Mouse (Mus musculus): ENCODE results near the gene Asb16. TPM values are rescaled to one million over a fixed set of nuclear protein-coding genes. Genes with fewer than 3 reads are reported as not detected.

Gene Asb16
- 0.09 TPM in 1 of 2 replicates, not detected in the other for polyA plus RNA-seq (2014; fragmentation: Nextera tagmentation; extraction: Ambion mirVana)

GRCm38 (mm10) chr11:102268520-102269244, at the start of gene Asb16:
TSS of gene Asb16 (plus strand) at chr11:102268743.
- Histone ChIP-seq H3K27ac (ENCODE audit: low read depth, low read length) (no peak within 1 kb of the TSS), H3K9me3 (ENCODE audit: control insufficient read depth, low read length) (no peaks in the 10 kb centered on the region), H3K4me1 (ENCODE audit: control insufficient read depth, insufficient read depth, low read length) (no peaks in the 10 kb centered on the region), H3K9ac (ENCODE audit: low read depth, low read length) (no peak within 1 kb of the TSS), H3K4me3 (ENCODE audit: low read length) (no peak within 1 kb of the TSS), H3K27me3 (ENCODE audit: control insufficient read depth, insufficient read depth, low read length) (no peaks in the 10 kb centered on the region), H3K4me2 (replicated peaks; ENCODE audit: low read depth, low read length) (no peak within 1 kb of the TSS), H3K36me3 (ENCODE audit: control insufficient read depth, insufficient read depth, low read length) (peaks cover 4% of the 10 kb centered on the region; the same call in 1 of the 2 replicates)
- ATAC-seq (ENCODE audit: low FRiP score, low TSS enrichment), result no peak; the same call in 1 of the 2 replicates
- WGBS, result 87% methylated on average over 12 of the region's 12 CpGs

GRCm38 (mm10) chr11:102218783-102219182, 49.8 kb upstream of the Asb16 start:
- Histone ChIP-seq H3K27me3 (ENCODE audit: control insufficient read depth, insufficient read depth, low read length) (no peaks in the 10 kb centered on the region), H3K9me3 (ENCODE audit: control insufficient read depth, low read length) (no peaks in the 10 kb centered on the region), H3K4me3 (ENCODE audit: low read length) (peak overlapping the region; percentile 32), H3K27ac (ENCODE audit: low read depth, low read length) (peak overlapping the region; percentile 68), H3K9ac (ENCODE audit: low read depth, low read length) (peak overlapping the region; percentile 49; the same call in 1 of the 2 replicates), H3K4me1 (ENCODE audit: control insufficient read depth, insufficient read depth, low read length) (peaks cover 73% of the 10 kb centered on the region), H3K36me3 (ENCODE audit: control insufficient read depth, insufficient read depth, low read length) (no peaks in the 10 kb centered on the region; the same call in 1 of the 2 replicates), H3K4me2 (replicated peaks; ENCODE audit: low read depth, low read length) (peak overlapping the region; percentile 56)
- ATAC-seq (ENCODE audit: low FRiP score, low TSS enrichment), result peak; percentile 82
- WGBS, result 1% methylated on average over 10 of the region's 10 CpGs

GRCm38 (mm10) chr11:102219247-102219993, 49.1 kb upstream of the Asb16 start:
- peak overlapping the region; percentile 56 for H3K4me2 ChIP-seq (replicated peaks; ENCODE audit: low read depth, low read length)
- no peak for ATAC-seq (ENCODE audit: low FRiP score, low TSS enrichment)
- H3K4me1 ChIP-seq (ENCODE audit: control insufficient read depth, insufficient read depth, low read length), result peaks cover 67% of the 10 kb centered on the region
- H3K9me3 ChIP-seq (ENCODE audit: control insufficient read depth, low read length), result no peaks in the 10 kb centered on the region
- no peaks in the 10 kb centered on the region; the same call in 1 of the 2 replicates for H3K36me3 ChIP-seq (ENCODE audit: control insufficient read depth, insufficient read depth, low read length)
- H3K9ac ChIP-seq (ENCODE audit: low read depth, low read length), result peak overlapping the region; percentile 32; the same call in 1 of the 2 replicates
- peak overlapping the region; percentile 68 for H3K27ac ChIP-seq (ENCODE audit: low read depth, low read length)
- H3K4me3 ChIP-seq (ENCODE audit: low read length), result no peak overlapping the region
- H3K27me3 ChIP-seq (ENCODE audit: control insufficient read depth, insufficient read depth, low read length), result no peaks in the 10 kb centered on the region
- WGBS, result 62% methylated on average over 14 of the region's 14 CpGs

- no peak for ATAC-seq (ENCODE audit: low FRiP score, low TSS enrichment)
- peaks cover 68% of the 10 kb centered on the region for H3K4me1 ChIP-seq (ENCODE audit: control insufficient read depth, insufficient read depth, low read length)
- H3K4me3 ChIP-seq (ENCODE audit: low read length), result no peak overlapping the region
- no peaks in the 10 kb centered on the region; the same call in 1 of the 2 replicates for H3K36me3 ChIP-seq (ENCODE audit: control insufficient read depth, insufficient read depth, low read length)
- H3K27ac ChIP-seq (ENCODE audit: low read depth, low read length), result no peak overlapping the region
- no peak overlapping the region for H3K4me2 ChIP-seq (replicated peaks; ENCODE audit: low read depth, low read length)
- no peak overlapping the region for H3K9ac ChIP-seq (ENCODE audit: low read depth, low read length)
- WGBS, result 72% methylated on average over 4 of the region's 4 CpGs
- no peaks in the 10 kb centered on the region for H3K9me3 ChIP-seq (ENCODE audit: control insufficient read depth, low read length)
- no peaks in the 10 kb centered on the region for H3K27me3 ChIP-seq (ENCODE audit: control insufficient read depth, insufficient read depth, low read length)
Measured at GRCm38 (mm10) chr11:102219994-102220346, 48.6 kb upstream of the Asb16 start.

- H3K27me3 ChIP-seq (ENCODE audit: control insufficient read depth, insufficient read depth, low read length), result no peaks in the 10 kb centered on the region
- no peak overlapping the region for H3K4me2 ChIP-seq (replicated peaks; ENCODE audit: low read depth, low read length)
- 69% methylated on average over 6 of the region's 6 CpGs for WGBS
- H3K9me3 ChIP-seq (ENCODE audit: control insufficient read depth, low read length), result no peaks in the 10 kb centered on the region
- no peak overlapping the region for H3K4me3 ChIP-seq (ENCODE audit: low read length)
- ATAC-seq (ENCODE audit: low FRiP score, low TSS enrichment), result no peak
- H3K27ac ChIP-seq (ENCODE audit: low read depth, low read length), result no peak overlapping the region
- no peak overlapping the region for H3K9ac ChIP-seq (ENCODE audit: low read depth, low read length)
- peaks cover 64% of the 10 kb centered on the region for H3K4me1 ChIP-seq (ENCODE audit: control insufficient read depth, insufficient read depth, low read length)
- no peaks in the 10 kb centered on the region; the same call in 1 of the 2 replicates for H3K36me3 ChIP-seq (ENCODE audit: control insufficient read depth, insufficient read depth, low read length)
Measured at GRCm38 (mm10) chr11:102220451-102220850, 48.1 kb upstream of the Asb16 start.

GRCm38 (mm10) chr11:102221243-102221953, 47.1 kb upstream of the Asb16 start:
- H3K27me3 ChIP-seq (ENCODE audit: control insufficient read depth, insufficient read depth, low read length), result no peaks in the 10 kb centered on the region
- H3K27ac ChIP-seq (ENCODE audit: low read depth, low read length), result no peak overlapping the region
- peaks cover 55% of the 10 kb centered on the region for H3K4me1 ChIP-seq (ENCODE audit: control insufficient read depth, insufficient read depth, low read length)
- no peak overlapping the region for H3K4me3 ChIP-seq (ENCODE audit: low read length)
- ATAC-seq (ENCODE audit: low FRiP score, low TSS enrichment), result no peak
- H3K9me3 ChIP-seq (ENCODE audit: control insufficient read depth, low read length), result no peaks in the 10 kb centered on the region
- no peak overlapping the region for H3K9ac ChIP-seq (ENCODE audit: low read depth, low read length)
- no peak overlapping the region for H3K4me2 ChIP-seq (replicated peaks; ENCODE audit: low read depth, low read length)
- WGBS, result 87% methylated on average over 8 of the region's 8 CpGs
- no peaks in the 10 kb centered on the region; the same call in 1 of the 2 replicates for H3K36me3 ChIP-seq (ENCODE audit: control insufficient read depth, insufficient read depth, low read length)

- Histone ChIP-seq H3K4me1 (ENCODE audit: control insufficient read depth, insufficient read depth, low read length) (peaks cover 49% of the 10 kb centered on the region), H3K9ac (ENCODE audit: low read depth, low read length) (no peak overlapping the region)
Measured at GRCm38 (mm10) chr11:102221954-102222351, 46.6 kb upstream of the Asb16 start.

GRCm38 (mm10) chr11:102223166-102223565, 45.4 kb upstream of the Asb16 start:
- Histone ChIP-seq H3K36me3 (ENCODE audit: control insufficient read depth, insufficient read depth, low read length) (no peaks in the 10 kb centered on the region; the same call in 1 of the 2 replicates), H3K9me3 (ENCODE audit: control insufficient read depth, low read length) (no peaks in the 10 kb centered on the region), H3K4me3 (ENCODE audit: low read length) (no peak overlapping the region), H3K4me2 (replicated peaks; ENCODE audit: low read depth, low read length) (no peak overlapping the region), H3K9ac (ENCODE audit: low read depth, low read length) (no peak overlapping the region), H3K27ac (ENCODE audit: low read depth, low read length) (no peak overlapping the region), H3K27me3 (ENCODE audit: control insufficient read depth, insufficient read depth, low read length) (no peaks in the 10 kb centered on the region), H3K4me1 (ENCODE audit: control insufficient read depth, insufficient read depth, low read length) (peaks cover 46% of the 10 kb centered on the region)
- WGBS, result 35% methylated on average over 6 of the region's 6 CpGs
- no peak for ATAC-seq (ENCODE audit: low FRiP score, low TSS enrichment)

More at GRCm38 (mm10) chr11:102221954-102222351, 46.6 kb upstream of the Asb16 start:
- Histone ChIP-seq H3K9me3 (ENCODE audit: control insufficient read depth, low read length) (no peaks in the 10 kb centered on the region), H3K4me3 (ENCODE audit: low read length) (no peak overlapping the region), H3K4me2 (replicated peaks; ENCODE audit: low read depth, low read length) (no peak overlapping the region), H3K27ac (ENCODE audit: low read depth, low read length) (no peak overlapping the region), H3K36me3 (ENCODE audit: control insufficient read depth, insufficient read depth, low read length) (no peaks in the 10 kb centered on the region; the same call in 1 of the 2 replicates), H3K27me3 (ENCODE audit: control insufficient read depth, insufficient read depth, low read length) (no peaks in the 10 kb centered on the region)
- 71% methylated on average over 7 of the region's 8 CpGs for WGBS
- ATAC-seq (ENCODE audit: low FRiP score, low TSS enrichment), result no peak
